10 mouse cellular contexts compared by ENCODE assay signal in the genomic region with DNA sequence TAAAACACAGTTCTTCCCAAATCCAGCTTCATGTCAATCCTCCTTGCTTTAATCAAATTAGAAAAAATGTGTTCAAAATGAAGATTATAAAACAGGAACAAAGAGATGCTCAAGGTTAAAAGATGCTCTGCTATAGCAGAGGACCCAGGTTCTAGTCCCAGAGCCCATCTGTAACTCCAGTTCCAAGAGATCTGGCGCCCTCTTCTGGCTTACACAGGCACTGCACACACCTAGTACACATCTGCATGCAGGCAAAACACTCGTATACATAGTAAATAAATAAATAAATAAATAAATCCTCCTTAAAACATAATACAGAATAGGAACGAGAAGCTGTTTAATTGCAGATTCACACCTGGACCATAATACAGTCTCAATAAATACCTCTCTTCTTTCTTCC. TPM values are rescaled to one million over a fixed set of nuclear protein-coding genes. Genes with fewer than 3 reads are reported as not detected.
A peak's percentile ranks its signal among the peaks of the same experiment; 100 is the strongest.
DNase-seq lines count a peak whose midpoint lies in the region; ATAC-seq and TF ChIP-seq lines count a peak whose summit lies in the region.
"Had no signal": no experiment of that assay in that cellular context is flagged by ENCODE, and none has a peak within 500 bp of the region (broad histone marks: within the 10 kb centered on the region; RNA-seq: fewer than 3 reads in every experiment).

No protein-coding gene starts in this region.

- no peaks in the 10 kb centered on the region for H3K9me3 ChIP-seq in midbrain, embryonic 14.5 days (ENCODE audit: control insufficient read depth, low read length)
- H3K9me3 ChIP-seq in midbrain, embryonic 10.5 days (replicated peaks), result no peaks in the 10 kb centered on the region

- H3K4me3 ChIP-seq in gastrocnemius, adult 2 months, result no peak overlapping the region
- no peak overlapping the region for H3K4me3 ChIP-seq in midbrain, embryonic 14.5 days (replicated peaks; ENCODE audit: low read depth, low read length)
- no peak overlapping the region for H3K4me3 ChIP-seq in midbrain, embryonic 10.5 days

- H3K27me3 ChIP-seq in midbrain, embryonic 14.5 days (ENCODE audit: control insufficient read depth, insufficient read depth, low read length), result no peaks in the 10 kb centered on the region
- peaks cover 16% of the 10 kb centered on the region for H3K27me3 ChIP-seq in midbrain, embryonic 10.5 days (ENCODE audit: low read depth, poor library complexity, severe bottlenecking)
- no peaks in the 10 kb centered on the region for H3K27me3 ChIP-seq in splenic B cell, adult 2 months (ENCODE audit: control insufficient read depth, insufficient read depth, low read length, poor library complexity, severe bottlenecking)

- no peak overlapping the region for H3K9ac ChIP-seq in midbrain, embryonic 14.5 days (replicated peaks; ENCODE audit: low read length)

- H3K4me2 ChIP-seq in midbrain, embryonic 14.5 days (ENCODE audit: low read length), result no peak overlapping the region

- H3K4me1 ChIP-seq in midbrain, embryonic 14.5 days (ENCODE audit: control insufficient read depth, insufficient read depth, low read length), result peaks cover 12% of the 10 kb centered on the region
- peaks cover 25% of the 10 kb centered on the region for H3K4me1 ChIP-seq in midbrain, embryonic 10.5 days

- TF ChIP-seq CTCF in gastrocnemius, adult 2 months (IDR thresholded peaks at IDR 0.05), result peak; percentile 38

- ATAC-seq in midbrain, embryonic 14.5 days (ENCODE audit: low FRiP score, low TSS enrichment), result no peak
- ATAC-seq: forebrain, embryonic 14.5 days had no signal

- no peak for DNase-seq in gastrocnemius, adult 2 months
- DNase-seq in gastrocnemius, postnatal 4 days (ENCODE audit: low spot score in 2 of 2), result no peak
- DNase-seq in midbrain, embryonic 14.5 days, result peak; percentile 41
- no peak for DNase-seq in midbrain, embryonic 10.5 days (ENCODE audit: low spot score)
- DNase-seq in cerebellum, adult 8-10 months, result peak; percentile 48
- peak; percentile 61 for DNase-seq in splenic B cell, adult 2 months (ENCODE audit: low read depth, low spot score)
- no peak for DNase-seq in T-cell, adult 2 months (ENCODE audit: low spot score)
- no peak for DNase-seq in heart, postnatal 14 days
- DNase-seq: lung, adult 2 months had no signal

- H3K27ac ChIP-seq in gastrocnemius, adult 2 months, result no peak overlapping the region
- no peak overlapping the region for H3K27ac ChIP-seq in midbrain, embryonic 14.5 days (replicated peaks; ENCODE audit: low read depth, low read length)
- H3K27ac ChIP-seq in midbrain, embryonic 10.5 days (replicated peaks), result no peak overlapping the region

- 66% methylated on average over 3 of the region's 3 CpGs for WGBS in midbrain, embryonic 14.5 days
- WGBS in midbrain, embryonic 10.5 days, result 61% methylated on average over 3 of the region's 3 CpGs

- H3K36me3 ChIP-seq in midbrain, embryonic 14.5 days (ENCODE audit: control insufficient read depth, insufficient read depth, low read length), result 0 out of 2 replicates have a peak, but pooled peaks cover 6% of the 10 kb centered on the region
- peaks cover 17% of the 10 kb centered on the region; the same call in 1 of the 2 replicates for H3K36me3 ChIP-seq in midbrain, embryonic 10.5 days
- H3K36me3 ChIP-seq in splenic B cell, adult 2 months (ENCODE audit: control insufficient read depth, insufficient read depth, low read length, poor library complexity, severe bottlenecking), result no peaks in the 10 kb centered on the region

- intact Hi-C loops in gastrocnemius, adult 2 months (cut with DNase I), result no loop called here
- intact Hi-C loops in heart, postnatal 14 days (cut with DNase I), result no loop called here

RNA-seq across cellular contexts. Expression of a gene that starts 6.9 kb away (rescaled TPM):
- total RNA-seq in gastrocnemius, adult 2 months (2021), result under 1 TPM; 0.46 to 0.84 TPM
- total RNA-seq in gastrocnemius, postnatal 4 days (2021), result 10 to 100 TPM; 12.8 to 13.4 TPM
- polyA plus RNA-seq in midbrain, embryonic 14.5 days (2014; fragmentation: Nextera tagmentation; extraction: Ambion mirVana), result 39.4 and 41.9 TPM in 2 replicates
- polyA plus RNA-seq in midbrain, embryonic 10.5 days (2016; fragmentation: Nextera tagmentation; extraction: Ambion mirVana), result 9.9 and 15.3 TPM in 2 replicates
- total RNA-seq in heart, postnatal 14 days (2021), result 1 to 10 TPM; 4.5 to 5.1 TPM

Comparison
In these comparisons a context has a peak if more than half of its experiments do, and no peak if none do; other contexts are left out.
1. DNase-seq: peak in midbrain, embryonic 14.5 days (single experiment), cerebellum, adult 8-10 months (single experiment) and splenic B cell, adult 2 months (single experiment); none in gastrocnemius, adult 2 months (single experiment), gastrocnemius, postnatal 4 days (0 of 2), midbrain, embryonic 10.5 days (single experiment), T-cell, adult 2 months (single experiment) and heart, postnatal 14 days (0 of 2).